Mouse (Mus musculus): ENCODE results near the gene Lrrc38.

- TF ChIP-seq POLR2A (IDR thresholded peaks at IDR 0.05; ENCODE audit: borderline replicate concordance, extremely low read depth, low read depth, low read length) (no peak), CTCF (IDR thresholded peaks at IDR 0.05; ENCODE audit: insufficient read depth, low read length) (no peak)
Observed at GRCm38 (mm10) chr4:143349484-143349906, at the start of gene Lrrc38.
